Mouse (Mus musculus) embryonic fibroblast, embryonic 13.5 days (primary cell): ENCODE measurements around the gene Bcor.

ENCODE experiments used
- CTCF ChIP-seq: IDR thresholded peaks from 2 replicates; pipeline ENCODE4 v1.5.1; 2011; ENCODE audit warnings: mild to moderate bottlenecking, control low read depth, low read length, moderate library complexity, borderline replicate concordance; ENCODE audit not compliant: insufficient read depth
- POLR2A ChIP-seq: IDR thresholded peaks from 2 replicates; pipeline ENCODE4 v1.6.1; 2011; ENCODE audit warnings: low read depth, mild to moderate bottlenecking, control low read depth, low read length, moderate library complexity

GRCm38 (mm10) chrX:12072721-12073120, 87.4 kb downstream of the Bcor start:
- TF ChIP-seq CTCF (no peak), POLR2A (no peak)
